Comparison of ENCODE assay signal across 8 mouse cellular contexts in genomic region chr5:33335977-33336360, GRCm38 (mm10). TPM values are rescaled to one million over a fixed set of nuclear protein-coding genes. Genes with fewer than 3 reads are reported as not detected.
A peak's percentile ranks its signal among the peaks of the same experiment; 100 is the strongest.
DNase-seq lines count a peak whose midpoint lies in the region; ATAC-seq lines count a peak whose summit lies in the region.

No protein-coding gene starts in this region.

- peak; percentile 51 for DNase-seq in MN1 (ENCODE audit: low spot score)
- DNase-seq in forebrain, embryonic 11.5 days (ENCODE audit: low spot score): peak; percentile 65
- DNase-seq in naive thymus-derived CD4-positive, alpha-beta T cell, adult 2 months (ENCODE audit: low read depth): peak; percentile 39
- DNase-seq in testis, postnatal 14 days (ENCODE audit: low spot score): peak; percentile 68

- 2% methylated on average over 28 of the region's 31 CpGs for WGBS in forebrain, embryonic 11.5 days
- WGBS in hindbrain, embryonic 13.5 days: under 1% methylated on average over 31 of the region's 31 CpGs
- WGBS in liver, embryonic 15.5 days (ENCODE audit: insufficient replicate concordance): 0% methylated on average over 31 of the region's 31 CpGs

- peaks cover 27% of the 10 kb centered on the region for H3K36me3 ChIP-seq in erythroblast, embryonic 14.5 days (ENCODE audit: control insufficient read depth)
- no peaks in the 10 kb centered on the region for H3K36me3 ChIP-seq in forebrain, embryonic 11.5 days (ENCODE audit: control insufficient read depth, insufficient read depth, low read length)
- peaks cover 14% of the 10 kb centered on the region for H3K36me3 ChIP-seq in hindbrain, embryonic 13.5 days
- H3K36me3 ChIP-seq in liver, embryonic 15.5 days (replicated peaks): peaks cover 9% of the 10 kb centered on the region; the same call in 1 of the 2 replicates

- H3K27me3 ChIP-seq in erythroblast, embryonic 14.5 days (ENCODE audit: control insufficient read depth): no peaks in the 10 kb centered on the region
- no peaks in the 10 kb centered on the region for H3K27me3 ChIP-seq in forebrain, embryonic 11.5 days (ENCODE audit: control insufficient read depth, insufficient read depth, low read length)
- no peaks in the 10 kb centered on the region for H3K27me3 ChIP-seq in hindbrain, embryonic 13.5 days
- no peaks in the 10 kb centered on the region for H3K27me3 ChIP-seq in liver, embryonic 15.5 days

- peak overlapping the region; percentile 95 for H3K4me3 ChIP-seq in erythroblast, embryonic 14.5 days (replicated peaks)
- peak overlapping the region; percentile 99 for H3K4me3 ChIP-seq in forebrain, embryonic 11.5 days (ENCODE audit: low read depth, low read length)
- H3K4me3 ChIP-seq in hindbrain, embryonic 13.5 days: peak overlapping the region; percentile 100
- H3K4me3 ChIP-seq in liver, embryonic 15.5 days (replicated peaks): peak overlapping the region; percentile 97

- H3K9me3 ChIP-seq in erythroblast, embryonic 14.5 days (ENCODE audit: control insufficient read depth, low read length): peaks cover 10% of the 10 kb centered on the region
- H3K9me3 ChIP-seq in forebrain, embryonic 11.5 days (ENCODE audit: control insufficient read depth, low read length): no peaks in the 10 kb centered on the region
- H3K9me3 ChIP-seq in hindbrain, embryonic 13.5 days: no peaks in the 10 kb centered on the region
- no peaks in the 10 kb centered on the region for H3K9me3 ChIP-seq in liver, embryonic 15.5 days (replicated peaks)

- peaks cover 37% of the 10 kb centered on the region for H3K4me1 ChIP-seq in erythroblast, embryonic 14.5 days (ENCODE audit: control insufficient read depth)
- H3K4me1 ChIP-seq in forebrain, embryonic 11.5 days (replicated peaks; ENCODE audit: control insufficient read depth, insufficient read depth, low read length): peaks cover 4% of the 10 kb centered on the region
- H3K4me1 ChIP-seq in hindbrain, embryonic 13.5 days (replicated peaks): peaks cover 26% of the 10 kb centered on the region
- H3K4me1 ChIP-seq in liver, embryonic 15.5 days (replicated peaks): peaks cover 36% of the 10 kb centered on the region

- no peak; the same call in 1 of the 2 replicates for ATAC-seq in erythroblast, adult 5-6 weeks (replicated peaks; ENCODE audit: low FRiP score, poor library complexity, severe bottlenecking)
- ATAC-seq in forebrain, embryonic 11.5 days (replicated peaks; ENCODE audit: low FRiP score): no peak; the same call in none of the 2 replicates
- ATAC-seq in hindbrain, embryonic 13.5 days (ENCODE audit: low FRiP score): no peak
- peak; percentile 39 for ATAC-seq in liver, embryonic 15.5 days (ENCODE audit: insufficient read depth)

- H3K4me2 ChIP-seq in forebrain, embryonic 11.5 days (ENCODE audit: low read depth, low read length, severe bottlenecking): peak overlapping the region; percentile 96
- H3K4me2 ChIP-seq in hindbrain, embryonic 13.5 days: peak overlapping the region; percentile 77
- peak overlapping the region; percentile 90 for H3K4me2 ChIP-seq in liver, embryonic 15.5 days

- peak overlapping the region; percentile 25; the same call in 1 of the 2 replicates for H3K27ac ChIP-seq in forebrain, embryonic 11.5 days (ENCODE audit: low read depth, low read length)
- peak overlapping the region; percentile 87 for H3K27ac ChIP-seq in hindbrain, embryonic 13.5 days
- H3K27ac ChIP-seq in liver, embryonic 15.5 days (replicated peaks): peak overlapping the region; percentile 79

- peak overlapping the region; percentile 94 for H3K9ac ChIP-seq in forebrain, embryonic 11.5 days (ENCODE audit: low read length)
- peak overlapping the region; percentile 99 for H3K9ac ChIP-seq in hindbrain, embryonic 13.5 days
- peak overlapping the region; percentile 93 for H3K9ac ChIP-seq in liver, embryonic 15.5 days

RNA-seq across cellular contexts. Expression of gene Maea, which starts 0.7 kb away (rescaled TPM):
- polyA plus RNA-seq in erythroblast, embryonic 14.5 days (2012): 8.4 and 8.7 TPM in 2 replicates
- total RNA-seq in erythroblast, adult 5-6 weeks (2015; ENCODE audit: low replicate concordance): 7.9 and 12.7 TPM in 2 replicates
- total RNA-seq in erythroblast, adult 5-6 weeks (2017; ENCODE audit: low replicate concordance): 25.0 and 26.3 TPM in 2 replicates
- 122 and 135 TPM in 2 replicates for polyA plus RNA-seq in forebrain, embryonic 11.5 days (2014; fragmentation: Nextera tagmentation; extraction: Ambion mirVana)
- 122 and 123 TPM in 2 replicates for polyA plus RNA-seq in hindbrain, embryonic 13.5 days (2015; fragmentation: Nextera tagmentation; extraction: Ambion mirVana)
- polyA plus RNA-seq in liver, embryonic 15.5 days (2015; fragmentation: Nextera tagmentation; extraction: Ambion mirVana): 48.0 and 48.5 TPM in 2 replicates

RNA-seq across cellular contexts. Expression of gene Uvssa, which starts 42.4 kb away (rescaled TPM):
- 0.09 and 0.12 TPM in 2 replicates for polyA plus RNA-seq in erythroblast, embryonic 14.5 days (2012)
- 5.6 and 6.5 TPM in 2 replicates for total RNA-seq in erythroblast, adult 5-6 weeks (2015; ENCODE audit: low replicate concordance)
- 5.3 and 6.9 TPM in 2 replicates for total RNA-seq in erythroblast, adult 5-6 weeks (2017; ENCODE audit: low replicate concordance)
- 6.3 and 8.8 TPM in 2 replicates for polyA plus RNA-seq in forebrain, embryonic 11.5 days (2014; fragmentation: Nextera tagmentation; extraction: Ambion mirVana)
- 8.7 and 9.0 TPM in 2 replicates for polyA plus RNA-seq in hindbrain, embryonic 13.5 days (2015; fragmentation: Nextera tagmentation; extraction: Ambion mirVana)
- polyA plus RNA-seq in liver, embryonic 15.5 days (2015; fragmentation: Nextera tagmentation; extraction: Ambion mirVana): 2.5 and 2.8 TPM in 2 replicates

Comparison
In these comparisons a context has a peak if more than half of its experiments do, and no peak if none do; other contexts are left out.
1. H3K27ac ChIP-seq: peak in every context shown above with its lines; median percentile 87 in hindbrain, embryonic 13.5 days; 79 in liver, embryonic 15.5 days; 25 in forebrain, embryonic 11.5 days.